Mouse (Mus musculus) frontal cortex, adult 2 months (tissue): ENCODE measurements at regions not wholly inside any gene's neighbourhood (a gene's known extent, or its start where the extent isn't known, plus 50 kb on each side); places are given as distances from the start of the nearest gene placed in this dataset.
A peak's percentile ranks its signal among the peaks of the same experiment; 100 is the strongest.

Experiments
- DNase-seq, 2 experiments: peaks; one replicate each; pipeline ENCODE4 v3.0.0; 2022; ENCODE audit warnings: low spot score in 1 of 2; ENCODE audit errors: extremely low spot score in 1 of 2

DNA sequence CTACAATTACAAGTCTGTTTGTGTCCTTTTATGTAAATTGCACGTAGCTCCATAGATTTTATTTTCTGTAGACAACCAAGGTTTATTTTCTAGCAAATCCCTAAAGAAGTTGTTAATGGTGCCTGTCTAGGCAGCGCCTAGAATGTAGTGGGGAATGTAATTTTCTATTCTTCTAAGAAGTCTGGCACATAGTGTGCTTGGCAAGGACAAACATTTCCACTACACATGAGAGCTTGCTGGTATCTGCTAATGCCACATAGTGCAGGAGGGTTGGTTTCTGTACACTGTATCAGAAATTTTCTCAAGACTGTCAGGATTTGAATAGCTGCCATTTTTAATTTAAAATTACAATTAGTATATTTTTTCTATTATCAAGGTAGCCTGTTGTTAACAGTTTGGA, 385.3 kb downstream of the Nedd1 start:
- no peak for DNase-seq

DNA sequence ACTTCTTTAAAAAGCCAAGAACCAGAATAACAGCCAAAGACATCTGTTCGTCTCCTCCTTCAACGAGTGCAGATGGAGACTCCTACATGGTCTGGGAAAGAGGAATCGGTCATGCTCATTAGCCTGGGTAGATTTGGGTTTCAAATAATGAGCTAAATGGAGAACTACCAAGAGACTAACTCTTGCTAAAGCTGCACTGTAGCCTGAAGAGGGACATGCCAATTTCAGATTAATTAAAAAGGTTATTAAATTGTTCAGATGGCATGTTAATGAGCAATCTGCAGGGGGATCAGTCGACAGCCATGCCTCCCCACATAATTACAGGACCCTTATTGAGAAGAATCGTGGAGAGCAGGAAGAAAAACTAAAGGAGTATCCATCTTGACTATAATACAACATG, 386.1 kb downstream of the Nedd1 start:
- no peak for DNase-seq

DNA sequence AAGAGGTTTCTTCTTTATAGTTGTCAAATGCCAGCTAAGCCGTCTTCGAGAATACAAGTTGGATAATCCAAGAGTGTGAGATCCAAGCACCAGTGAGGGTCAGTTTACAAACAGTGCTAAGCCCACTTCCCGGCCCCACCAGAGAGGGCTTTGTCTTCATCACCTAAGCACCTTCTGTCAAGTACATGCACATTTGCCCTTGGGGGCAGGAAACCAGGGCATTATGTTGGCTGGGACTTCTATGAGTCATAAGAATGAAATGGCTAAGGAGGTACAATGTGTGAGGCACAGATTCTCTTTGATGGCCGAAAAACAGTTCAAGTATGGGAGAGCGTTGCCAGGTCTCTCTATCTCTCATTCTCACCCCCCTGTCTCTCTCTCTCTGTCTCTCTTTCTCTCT, 387.1 kb downstream of the Nedd1 start:
- no peak for DNase-seq

DNA sequence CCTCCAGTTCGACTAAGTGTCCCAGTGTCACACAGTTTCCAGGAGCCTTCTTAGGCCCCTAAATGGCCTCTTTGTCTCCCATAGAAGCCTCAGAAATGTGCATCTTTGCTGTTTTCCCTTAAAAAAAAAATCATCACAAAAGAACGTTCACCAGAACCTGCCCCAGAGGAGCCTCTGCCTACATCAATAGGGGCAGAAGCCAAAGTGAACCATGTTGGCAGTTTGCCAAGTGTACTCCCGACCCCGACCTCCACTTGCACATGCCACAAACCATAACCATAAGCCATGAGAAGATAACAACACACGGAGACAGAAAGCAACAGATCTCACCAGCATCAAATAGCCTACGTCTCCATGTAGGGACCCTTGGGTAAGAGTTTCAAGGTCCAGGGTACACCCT, 388.4 kb downstream of the Nedd1 start:
- no peak for DNase-seq

DNA sequence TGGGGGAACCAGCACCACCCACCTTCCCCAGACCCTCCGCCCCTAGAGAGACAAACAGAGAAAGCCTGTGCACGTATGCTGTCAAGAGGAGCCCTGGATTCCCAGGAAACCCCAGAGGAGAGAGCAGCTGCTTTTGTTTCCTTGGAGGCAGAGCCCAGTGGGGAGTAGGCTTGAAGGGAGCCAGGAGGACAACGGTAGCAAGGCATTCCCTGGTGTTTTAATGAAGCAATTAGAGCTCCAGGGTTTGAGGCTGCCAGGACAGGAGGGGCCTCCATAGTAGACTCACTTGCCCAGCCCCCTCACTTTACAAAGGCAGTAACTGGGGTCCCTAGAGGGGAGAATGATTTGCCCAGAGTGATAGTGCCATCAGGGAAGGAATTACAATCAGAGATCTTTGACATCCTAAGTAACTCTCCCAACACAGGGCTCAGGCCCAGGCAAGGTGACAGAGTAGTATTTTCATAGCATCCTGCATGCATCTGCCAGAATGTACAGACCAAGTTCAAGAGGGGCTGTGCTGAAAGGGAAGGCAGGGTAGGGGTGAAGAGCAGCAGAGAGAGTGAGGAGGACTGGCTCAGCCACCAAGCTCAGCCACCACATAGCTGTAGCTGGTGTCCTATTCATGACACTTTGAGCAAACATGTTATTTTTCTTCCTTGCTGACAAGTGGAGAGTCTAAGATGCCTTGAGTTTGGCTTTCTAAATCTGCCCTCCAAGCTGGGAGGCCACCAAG, 389.0 kb downstream of the Nedd1 start:
- peak; percentile 8 to 19 for DNase-seq

DNA sequence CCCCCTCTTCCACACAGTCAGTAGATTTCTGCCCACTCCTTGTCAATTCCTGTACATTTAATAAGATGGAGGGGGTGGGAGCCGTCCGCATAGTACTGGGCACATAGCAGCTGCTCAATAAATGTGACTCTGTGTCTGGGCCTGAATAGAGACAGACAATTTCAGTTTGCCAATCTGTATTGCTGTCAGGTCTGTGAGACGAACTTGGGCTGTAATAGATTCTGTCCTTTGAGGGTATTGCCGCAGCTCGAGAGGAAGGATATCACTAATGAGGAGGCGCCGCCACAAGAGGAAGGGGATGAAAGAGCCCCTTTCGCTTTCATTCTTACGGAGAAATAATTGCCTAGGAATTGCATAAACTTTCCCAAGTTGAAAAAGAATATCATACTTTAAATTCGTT, 392.1 kb downstream of the Nedd1 start:
- no peak for DNase-seq

DNA sequence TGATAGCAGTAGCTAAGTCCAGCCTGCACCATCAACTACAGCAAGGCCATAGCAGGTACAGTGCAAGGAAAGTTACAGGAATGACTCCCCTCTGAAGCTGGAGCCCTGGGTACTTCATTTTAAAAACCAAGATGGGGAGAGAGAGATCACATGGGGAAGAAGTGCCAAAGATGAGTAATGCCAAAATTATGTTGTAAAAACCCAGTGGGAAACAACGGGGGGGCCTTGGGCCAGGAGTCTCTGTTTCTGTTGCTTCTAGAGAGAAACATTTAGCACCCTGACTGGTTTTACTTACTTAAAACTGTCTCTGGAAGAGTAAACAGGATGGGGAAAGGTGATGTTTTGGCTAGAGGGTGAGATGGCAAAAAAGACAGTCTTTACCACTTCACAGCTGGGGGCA, 392.6 kb downstream of the Nedd1 start:
- no peak for DNase-seq

DNA sequence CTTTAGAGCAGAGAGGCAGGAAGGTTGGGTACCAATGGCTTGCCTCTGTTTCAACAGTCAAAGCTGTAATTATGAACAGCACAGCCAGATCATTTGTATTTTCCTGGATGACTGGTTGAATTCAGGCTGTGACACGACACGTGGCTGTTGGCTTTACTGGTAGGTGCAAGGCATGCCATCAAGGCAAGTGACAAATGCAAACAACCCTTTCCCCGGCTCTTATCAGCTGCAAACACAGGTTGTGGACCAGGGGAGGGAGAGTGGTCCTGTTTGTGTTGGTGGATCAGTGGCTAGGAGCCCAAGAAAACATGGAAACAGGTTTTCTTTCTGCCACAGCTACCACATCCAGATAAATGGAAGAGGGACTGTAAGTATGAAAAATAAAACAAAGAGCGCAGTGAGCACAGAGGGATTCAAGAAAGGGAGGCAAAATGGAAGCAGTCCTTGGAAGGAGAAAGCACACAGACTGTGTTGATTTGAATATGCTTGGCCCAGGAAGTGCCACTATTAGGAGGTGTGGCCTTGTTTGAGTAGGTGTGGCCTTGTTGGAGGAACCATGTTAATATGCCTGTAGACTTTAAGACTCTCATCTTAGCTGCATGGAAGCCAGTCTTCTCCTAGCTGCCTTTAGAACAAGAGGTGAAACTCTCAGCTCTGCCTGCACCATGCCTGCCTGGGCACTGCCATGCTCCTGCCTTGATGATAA, 396.8 kb downstream of the Nedd1 start:
- no peak for DNase-seq

DNA sequence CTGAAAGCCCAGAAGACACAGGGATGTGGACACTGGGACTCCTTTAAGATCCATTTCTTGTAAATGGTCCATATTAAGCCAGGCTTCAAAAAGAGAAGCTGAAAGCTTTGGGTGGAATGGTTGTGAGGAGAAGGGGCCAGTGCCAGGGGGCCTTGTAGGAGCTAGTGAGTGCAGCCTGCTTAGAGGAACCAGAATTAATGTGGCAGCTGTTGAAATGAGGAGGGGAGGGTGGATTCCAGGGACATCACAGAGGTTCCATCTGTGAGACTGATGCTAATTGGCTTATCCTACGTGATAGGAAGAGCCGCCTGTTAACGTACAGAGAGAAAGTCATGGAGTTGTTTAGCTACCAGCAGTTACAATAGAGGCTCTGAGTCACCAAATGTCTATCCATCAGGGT, 407.6 kb downstream of the Nedd1 start:
- no peak for DNase-seq

DNA sequence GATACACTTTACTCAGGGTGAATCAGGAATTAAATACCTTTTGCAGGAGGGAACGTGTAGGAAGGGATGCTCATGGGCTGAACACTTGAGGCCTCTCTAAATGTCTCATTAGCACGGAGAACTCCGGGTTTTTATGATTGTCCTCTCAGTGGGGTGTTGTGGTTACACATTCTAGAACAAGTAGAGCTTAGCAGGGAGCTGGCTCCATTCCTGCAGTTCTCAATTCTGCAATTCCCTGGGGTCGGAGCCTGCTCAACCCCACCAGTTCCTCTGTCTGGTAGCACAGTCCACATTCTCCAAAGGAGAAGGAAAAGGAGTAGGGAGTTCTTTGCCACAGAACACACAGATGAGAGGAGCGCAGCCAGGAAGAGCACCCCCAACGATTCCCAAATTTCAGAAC, 409.9 kb downstream of the Nedd1 start:
- no peak for DNase-seq

DNA sequence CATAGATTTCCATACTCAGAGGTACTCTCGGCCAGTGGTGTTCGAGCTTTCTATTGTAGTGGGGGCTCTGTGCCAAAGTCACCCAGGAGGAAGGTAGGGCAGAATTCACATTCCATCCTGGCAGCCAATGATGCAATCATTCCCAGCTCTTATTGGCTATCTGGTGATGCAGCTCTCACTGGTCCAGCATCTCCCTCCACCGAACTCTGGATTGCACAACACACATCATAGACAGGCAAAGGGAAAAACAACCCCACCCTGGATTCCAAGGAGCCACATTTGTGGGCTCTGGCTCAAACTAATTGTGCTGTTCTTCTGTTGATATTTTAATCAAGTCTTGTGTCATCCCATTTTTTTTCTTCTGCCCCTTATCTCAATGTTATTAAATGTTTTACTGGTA, 413.6 kb downstream of the Nedd1 start:
- no peak for DNase-seq

DNA sequence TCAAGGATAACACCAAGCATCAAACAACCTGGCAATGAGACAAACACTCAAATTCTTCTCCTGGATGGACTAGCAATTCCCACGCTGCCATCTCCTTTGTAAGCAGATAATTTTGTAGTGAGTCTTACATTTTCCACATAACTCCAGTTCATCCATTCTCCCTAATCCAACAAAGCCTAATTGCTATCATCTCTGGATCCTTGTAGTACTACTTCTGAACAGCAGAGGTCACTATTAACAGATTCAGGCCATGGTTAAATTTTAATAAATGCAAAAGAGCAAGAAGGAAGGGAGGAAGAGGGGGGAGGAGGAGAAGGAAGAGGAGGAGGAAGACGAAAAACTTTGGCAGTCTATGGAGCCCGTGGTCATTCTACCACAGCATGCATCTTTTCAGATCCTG, 414.4 kb downstream of the Nedd1 start:
- peak in 1 of 2 experiments; percentile 82 for DNase-seq

DNA sequence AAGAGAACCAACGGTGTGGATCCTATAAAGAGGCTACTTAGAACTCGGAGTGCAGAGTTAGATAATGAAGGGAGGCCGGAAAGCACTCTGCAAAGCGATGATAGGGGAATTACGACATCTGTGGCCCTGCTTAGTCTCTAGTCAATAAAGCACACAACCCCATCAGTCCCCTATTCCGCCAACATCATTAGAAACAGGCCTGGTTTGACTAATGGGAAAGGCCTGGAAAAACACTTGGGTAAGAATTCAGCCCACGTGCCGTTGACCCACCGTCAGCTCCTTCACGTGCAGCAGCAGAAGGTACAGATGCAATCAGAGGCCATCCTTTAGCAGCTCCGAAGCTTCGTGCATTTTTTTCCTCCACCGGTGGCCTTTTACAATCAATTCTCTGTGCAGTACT, 423.5 kb downstream of the Nedd1 start:
- DNase-seq = no peak

DNA sequence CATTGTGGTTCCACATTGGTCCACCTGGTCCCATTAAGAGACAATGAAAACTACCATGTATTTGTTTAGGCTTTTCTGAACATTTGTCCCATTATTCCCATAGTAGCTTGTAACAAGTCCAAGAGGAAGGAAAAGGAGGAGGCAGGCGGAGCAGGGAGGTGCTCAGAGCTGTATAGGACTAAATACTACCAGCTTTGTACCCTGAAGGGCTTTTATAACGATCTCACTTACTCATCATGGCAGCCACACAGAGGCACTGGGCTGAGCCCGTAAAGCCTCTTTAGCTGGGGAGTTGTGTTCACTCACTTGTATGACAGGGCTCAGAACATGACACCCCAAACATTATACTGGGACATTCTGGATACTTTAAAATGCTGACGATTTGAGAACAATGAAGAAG, 425.4 kb downstream of the Nedd1 start:
- DNase-seq = no peak

DNA sequence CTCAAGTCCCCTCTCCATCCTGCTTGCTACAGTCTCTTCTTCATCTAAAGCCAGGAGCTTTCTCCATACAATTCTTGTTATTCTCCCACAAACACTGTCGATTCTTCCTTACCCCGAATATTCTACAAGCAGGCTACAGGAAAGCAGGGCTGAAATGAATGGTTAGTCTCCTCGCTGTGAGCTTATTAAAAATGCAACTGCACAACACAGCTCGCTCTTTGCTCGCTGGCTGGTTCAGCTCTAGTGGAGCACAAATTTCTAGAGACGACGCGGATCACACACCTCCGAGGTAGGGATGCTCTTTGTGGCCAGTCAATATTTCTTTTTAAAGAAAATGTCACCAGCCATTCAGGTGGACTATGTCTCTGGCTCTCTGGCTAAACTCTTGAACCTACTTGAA, 425.9 kb downstream of the Nedd1 start:
- DNase-seq = no peak

DNA sequence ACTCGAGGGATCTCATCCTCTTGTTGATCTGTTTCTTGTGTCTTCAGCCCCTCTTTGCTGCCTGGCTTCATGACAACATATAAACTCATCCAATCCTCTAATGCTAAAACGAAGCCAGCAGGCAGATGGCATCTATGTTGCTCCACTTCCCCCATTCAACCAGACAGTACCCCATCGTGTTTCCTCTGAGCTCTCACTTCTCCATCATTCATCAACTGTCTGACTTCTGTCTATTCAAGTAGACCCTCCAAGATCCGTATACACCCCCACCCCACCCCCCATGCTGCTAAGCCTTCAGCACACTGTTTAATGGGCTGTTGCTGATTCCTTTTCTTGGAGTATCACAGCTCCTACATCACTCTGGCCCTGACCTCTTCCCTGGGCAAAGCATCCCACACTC, 429.0 kb downstream of the Nedd1 start:
- no peak for DNase-seq

DNA sequence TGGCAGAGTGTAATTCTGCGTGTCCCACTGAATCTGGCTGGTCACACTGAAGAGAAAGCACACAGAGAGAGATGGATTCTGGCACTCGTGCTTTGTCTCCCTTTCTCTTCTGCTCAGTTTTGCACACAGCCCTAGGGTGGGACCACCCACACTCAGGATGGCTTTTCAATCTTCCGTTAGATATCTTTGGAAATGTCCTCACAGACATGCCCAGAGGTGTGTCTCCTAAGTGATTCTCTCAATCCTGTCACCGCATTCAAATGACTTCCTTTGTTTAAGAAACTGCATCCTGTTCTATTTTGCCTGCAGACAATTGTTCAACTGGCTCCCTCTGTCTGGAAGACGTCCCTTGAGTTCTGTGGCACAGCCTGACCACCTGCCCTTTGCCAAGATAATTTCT, 433.0 kb downstream of the Nedd1 start:
- DNase-seq = no peak

DNA sequence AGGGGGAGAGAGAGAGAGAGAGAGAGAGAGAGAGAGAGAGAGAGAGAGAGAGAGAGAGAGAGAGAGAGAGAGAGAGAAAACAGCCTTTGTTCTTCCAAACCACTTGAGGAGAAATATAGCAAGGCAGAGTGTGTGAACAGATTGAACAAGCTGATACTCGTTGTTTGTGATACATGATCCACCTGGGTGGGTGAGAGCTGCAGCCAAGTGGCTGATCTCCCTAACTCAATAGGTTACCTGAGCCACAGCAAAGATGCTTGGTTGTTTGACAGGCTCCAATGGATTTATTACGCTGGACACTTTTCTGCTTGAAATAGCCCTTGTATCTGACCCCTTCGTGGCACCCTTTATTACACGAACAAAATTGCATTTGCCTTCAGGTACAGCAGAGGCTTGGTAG, 438.0 kb downstream of the Nedd1 start:
- no peak for DNase-seq

DNA sequence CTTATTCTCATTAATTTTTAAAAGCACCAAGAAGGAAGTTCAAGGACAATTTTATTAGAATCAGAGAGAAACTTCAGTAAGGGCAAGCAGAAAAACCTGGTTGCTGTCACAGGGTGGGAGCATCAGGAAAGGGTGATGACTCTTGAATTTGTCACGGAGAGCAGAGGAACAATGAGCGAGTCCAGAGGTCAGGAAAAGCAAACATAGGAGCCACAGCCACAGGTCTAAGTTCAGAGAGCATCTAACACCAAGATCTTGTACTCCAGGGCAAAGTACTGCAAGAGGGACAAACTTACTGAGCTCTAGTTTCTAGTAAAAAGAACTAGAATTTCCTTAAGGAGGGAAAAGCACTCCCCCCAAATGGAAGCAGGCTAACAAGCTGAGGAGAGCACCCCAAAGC, 444.2 kb downstream of the Nedd1 start:
- no peak for DNase-seq

DNA sequence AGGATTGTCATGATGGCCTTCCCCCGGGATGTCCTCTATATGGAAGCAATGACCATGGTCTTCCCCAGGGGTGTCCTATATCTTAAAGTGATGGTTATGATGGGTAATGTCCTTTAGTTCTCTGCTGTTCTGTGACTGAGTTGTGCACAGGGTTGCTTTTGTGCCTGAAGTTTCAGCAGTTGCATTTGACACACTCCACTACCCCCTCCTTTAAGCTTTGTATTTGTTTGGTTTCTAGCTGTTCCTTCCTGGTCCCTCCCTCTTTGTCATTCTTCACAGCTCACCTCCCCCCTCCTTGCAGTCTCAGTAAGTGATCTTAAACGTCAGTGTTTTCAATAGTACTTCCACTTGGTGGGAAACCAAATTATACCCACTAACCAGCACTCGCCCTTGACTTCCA, 464.4 kb downstream of the Nedd1 start:
- DNase-seq = no peak

DNA sequence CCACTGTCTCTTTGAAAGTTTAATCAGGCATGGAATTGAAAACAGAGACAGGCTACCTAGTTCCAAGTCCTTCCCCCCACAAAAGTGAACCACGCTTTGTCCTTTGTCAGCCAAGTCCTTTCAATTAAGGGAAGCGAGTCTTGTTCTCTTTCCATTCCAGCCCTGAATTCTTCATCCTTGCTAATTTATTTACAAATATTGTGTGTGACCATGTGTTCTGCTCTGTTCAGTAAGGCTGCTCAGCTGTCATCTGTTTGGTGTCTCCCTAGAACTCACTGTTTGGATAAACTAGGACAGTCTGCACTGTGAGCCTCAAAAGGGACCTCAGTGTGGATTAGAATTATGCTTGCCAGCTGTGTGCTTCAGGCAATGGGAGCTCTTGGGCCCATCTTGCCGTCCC, 473.6 kb downstream of the Nedd1 start:
- DNase-seq = peak; percentile 7 to 13

DNA sequence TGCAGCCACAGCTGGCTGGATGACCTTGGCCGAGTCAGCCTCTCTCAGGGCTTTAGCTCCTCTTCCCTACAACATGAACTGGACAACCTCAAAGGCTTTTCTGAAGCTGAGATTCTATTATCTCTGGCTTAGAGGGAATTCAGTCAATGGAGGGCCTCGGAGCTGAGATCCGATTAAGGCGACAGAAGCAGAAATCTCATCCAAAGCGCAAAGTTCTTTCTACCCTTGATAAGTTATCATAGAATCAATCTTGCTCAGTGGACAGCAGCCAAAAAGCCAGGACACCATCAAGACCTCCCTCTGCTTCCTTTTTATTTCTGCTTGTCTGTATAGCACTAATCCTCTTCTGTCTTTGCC, 474.8 kb downstream of the Nedd1 start:
- DNase-seq = no peak
